ENCODE assay signal across 8 mouse cellular contexts in genomic region chr16:97961381-97962150, GRCm38 (mm10). TPM values are rescaled to one million over a fixed set of nuclear protein-coding genes. Genes with fewer than 3 reads are reported as not detected.
DNase-seq lines count a peak whose midpoint lies in the region; ATAC-seq lines count a peak whose summit lies in the region.

No protein-coding gene starts in this region.

- no peaks in the 10 kb centered on the region for H3K9me3 ChIP-seq in heart, embryonic 11.5 days (replicated peaks; ENCODE audit: control insufficient read depth, low read length)
- no peaks in the 10 kb centered on the region for H3K9me3 ChIP-seq in embryonic facial prominence, embryonic 11.5 days (replicated peaks; ENCODE audit: control insufficient read depth, low read length)
- no peaks in the 10 kb centered on the region for H3K9me3 ChIP-seq in hindbrain, embryonic 15.5 days
- no peaks in the 10 kb centered on the region for H3K9me3 ChIP-seq in midbrain, embryonic 10.5 days (replicated peaks)

- peaks cover 22% of the 10 kb centered on the region; the same call in 1 of the 2 replicates for H3K4me1 ChIP-seq in heart, embryonic 11.5 days (ENCODE audit: control insufficient read depth, insufficient read depth, low read length)
- no peaks in the 10 kb centered on the region for H3K4me1 ChIP-seq in embryonic facial prominence, embryonic 11.5 days (ENCODE audit: control insufficient read depth, insufficient read depth, low read length)
- H3K4me1 ChIP-seq in hindbrain, embryonic 15.5 days (replicated peaks): peaks cover 21% of the 10 kb centered on the region
- peaks cover 11% of the 10 kb centered on the region for H3K4me1 ChIP-seq in midbrain, embryonic 10.5 days

- H3K4me3 ChIP-seq in heart, embryonic 11.5 days (ENCODE audit: low read depth, low read length): peak overlapping the region; percentile 66
- H3K4me3 ChIP-seq in embryonic facial prominence, embryonic 11.5 days (ENCODE audit: low read depth, low read length): peak overlapping the region; percentile 81
- H3K4me3 ChIP-seq in hindbrain, embryonic 15.5 days: peak overlapping the region; percentile 80
- peak overlapping the region; percentile 90 for H3K4me3 ChIP-seq in midbrain, embryonic 10.5 days

- WGBS in heart, embryonic 11.5 days (ENCODE audit: insufficient replicate concordance): 8% methylated on average over 31 of the region's 36 CpGs
- WGBS in embryonic facial prominence, embryonic 11.5 days: 10% methylated on average over 36 of the region's 36 CpGs
- WGBS in hindbrain, embryonic 15.5 days: 8% methylated on average over 36 of the region's 36 CpGs
- 11% methylated on average over 36 of the region's 36 CpGs for WGBS in midbrain, embryonic 10.5 days

- H3K36me3 ChIP-seq in heart, embryonic 11.5 days (ENCODE audit: control insufficient read depth, insufficient read depth, low read length): no peaks in the 10 kb centered on the region
- no peaks in the 10 kb centered on the region for H3K36me3 ChIP-seq in embryonic facial prominence, embryonic 11.5 days (replicated peaks; ENCODE audit: control insufficient read depth, insufficient read depth, low read depth, low read length)
- peaks cover 2% of the 10 kb centered on the region for H3K36me3 ChIP-seq in hindbrain, embryonic 15.5 days
- H3K36me3 ChIP-seq in midbrain, embryonic 10.5 days: peaks cover 11% of the 10 kb centered on the region

- peak overlapping the region; percentile 96 for H3K27ac ChIP-seq in heart, embryonic 11.5 days (ENCODE audit: low read depth, low read length)
- H3K27ac ChIP-seq in embryonic facial prominence, embryonic 11.5 days (replicated peaks; ENCODE audit: low read depth, low read length): peak overlapping the region; percentile 88
- peak overlapping the region; percentile 99 for H3K27ac ChIP-seq in hindbrain, embryonic 15.5 days (replicated peaks)
- peak overlapping the region; percentile 95 for H3K27ac ChIP-seq in midbrain, embryonic 10.5 days (replicated peaks)

- peak; percentile 0; the same call in 1 of the 2 replicates for ATAC-seq in heart, embryonic 11.5 days (replicated peaks; ENCODE audit: insufficient number of reproducible peaks, low FRiP score, low TSS enrichment)
- peak; percentile 45 for ATAC-seq in embryonic facial prominence, embryonic 11.5 days (replicated peaks; ENCODE audit: insufficient number of reproducible peaks, low FRiP score, low TSS enrichment, low read depth)
- ATAC-seq in hindbrain, embryonic 15.5 days (ENCODE audit: low FRiP score, low read depth): peak; percentile 53
- ATAC-seq in granulocyte monocyte progenitor cell, adult 5-6 weeks (replicated peaks; ENCODE audit: poor library complexity, severe bottlenecking): no peak

- peak overlapping the region; percentile 77 for H3K4me2 ChIP-seq in heart, embryonic 11.5 days
- H3K4me2 ChIP-seq in embryonic facial prominence, embryonic 11.5 days (ENCODE audit: low read depth, low read length): peak overlapping the region; percentile 62
- peak overlapping the region; percentile 84 for H3K4me2 ChIP-seq in hindbrain, embryonic 15.5 days

- no peaks in the 10 kb centered on the region for H3K27me3 ChIP-seq in heart, embryonic 11.5 days (ENCODE audit: control insufficient read depth, insufficient read depth, low read length)
- no peaks in the 10 kb centered on the region for H3K27me3 ChIP-seq in embryonic facial prominence, embryonic 11.5 days (ENCODE audit: control insufficient read depth, insufficient read depth, low read length)
- H3K27me3 ChIP-seq in hindbrain, embryonic 15.5 days: no peaks in the 10 kb centered on the region
- no peaks in the 10 kb centered on the region for H3K27me3 ChIP-seq in midbrain, embryonic 10.5 days (ENCODE audit: low read depth, poor library complexity, severe bottlenecking)

- peak overlapping the region; percentile 82 for H3K9ac ChIP-seq in heart, embryonic 11.5 days (ENCODE audit: low read depth, low read length)
- H3K9ac ChIP-seq in embryonic facial prominence, embryonic 11.5 days (replicated peaks; ENCODE audit: low read length): peak overlapping the region; percentile 83
- H3K9ac ChIP-seq in hindbrain, embryonic 15.5 days: peak overlapping the region; percentile 74

- no peak for DNase-seq in heart, postnatal 4 days
- peak; percentile 50 for DNase-seq in CD4-positive, CD25-positive, alpha-beta regulatory T cell, adult 2 months (ENCODE audit: low read depth, low spot score)
- no peak for DNase-seq in embryonic facial prominence, embryonic 11.5 days (ENCODE audit: low spot score)
- DNase-seq in midbrain, embryonic 10.5 days (ENCODE audit: low spot score): peak; percentile 20
- DNase-seq in gastrocnemius, adult 8-10 months (ENCODE audit: low spot score in 2 of 2): no peak

RNA-seq across cellular contexts. Expression of gene C2cd2, which starts 0.8 kb away (rescaled TPM):
- 14.6 and 16.2 TPM in 2 replicates for polyA plus RNA-seq in heart, embryonic 11.5 days (2014; fragmentation: Nextera tagmentation; extraction: Ambion mirVana)
- 10 to 100 TPM; 20.6 to 21.4 TPM for total RNA-seq in heart, postnatal 4 days (2021)
- polyA plus RNA-seq in embryonic facial prominence, embryonic 11.5 days (2014; fragmentation: Nextera tagmentation; extraction: Ambion mirVana): 15.3 and 17.9 TPM in 2 replicates
- polyA plus RNA-seq in hindbrain, embryonic 15.5 days (2015; fragmentation: Nextera tagmentation; extraction: Ambion mirVana): 16.7 and 19.6 TPM in 2 replicates
- polyA plus RNA-seq in midbrain, embryonic 10.5 days (2016; fragmentation: Nextera tagmentation; extraction: Ambion mirVana): 15.6 and 15.8 TPM in 2 replicates
- 100 to 1,000 TPM; 186 to 243 (median 221) TPM for total RNA-seq in gastrocnemius, adult 8-10 months (2022)
- 10.5 and 13.9 TPM in 2 replicates for total RNA-seq in granulocyte monocyte progenitor cell, adult 5-6 weeks (2014; fragmentation: Nextera tagmentation)
- 14.7 and 20.5 TPM in 2 replicates for total RNA-seq in granulocyte monocyte progenitor cell, adult 5-6 weeks (2017)

RNA-seq across cellular contexts. Expression of gene Zbtb21, which starts 0.9 kb away (rescaled TPM):
- polyA plus RNA-seq in heart, embryonic 11.5 days (2014; fragmentation: Nextera tagmentation; extraction: Ambion mirVana): 10.4 and 11.2 TPM in 2 replicates
- 10 to 100 TPM; 17.1 to 18.2 TPM for total RNA-seq in heart, postnatal 4 days (2021)
- 13.5 and 14.2 TPM in 2 replicates for polyA plus RNA-seq in embryonic facial prominence, embryonic 11.5 days (2014; fragmentation: Nextera tagmentation; extraction: Ambion mirVana)
- polyA plus RNA-seq in hindbrain, embryonic 15.5 days (2015; fragmentation: Nextera tagmentation; extraction: Ambion mirVana): 10.0 and 12.7 TPM in 2 replicates
- polyA plus RNA-seq in midbrain, embryonic 10.5 days (2016; fragmentation: Nextera tagmentation; extraction: Ambion mirVana): 14.7 and 15.0 TPM in 2 replicates
- 10 to 100 TPM in 1 of 4 experiments, 1 to 10 TPM in 3; 6.7 to 10.5 (median 7.5) TPM for total RNA-seq in gastrocnemius, adult 8-10 months (2022)
- total RNA-seq in granulocyte monocyte progenitor cell, adult 5-6 weeks (2014; fragmentation: Nextera tagmentation): 9.5 and 11.3 TPM in 2 replicates
- total RNA-seq in granulocyte monocyte progenitor cell, adult 5-6 weeks (2017): 9.4 and 11.4 TPM in 2 replicates

RNA-seq across cellular contexts. Expression of gene B230307C23Rik, which starts 35.5 kb away (rescaled TPM):
- 14.8 and 24.6 TPM in 2 replicates for polyA plus RNA-seq in heart, embryonic 11.5 days (2014; fragmentation: Nextera tagmentation; extraction: Ambion mirVana)
- 10 to 100 TPM in 1 of 2 experiments, 1 to 10 TPM in 1; 8.1 to 13.2 TPM for total RNA-seq in heart, postnatal 4 days (2021)
- 23.4 and 29.2 TPM in 2 replicates for polyA plus RNA-seq in embryonic facial prominence, embryonic 11.5 days (2014; fragmentation: Nextera tagmentation; extraction: Ambion mirVana)
- polyA plus RNA-seq in hindbrain, embryonic 15.5 days (2015; fragmentation: Nextera tagmentation; extraction: Ambion mirVana): 17.8 and 21.2 TPM in 2 replicates
- polyA plus RNA-seq in midbrain, embryonic 10.5 days (2016; fragmentation: Nextera tagmentation; extraction: Ambion mirVana): 20.1 and 20.6 TPM in 2 replicates
- 1 to 10 TPM; 4.6 to 10.0 (median 8.4) TPM for total RNA-seq in gastrocnemius, adult 8-10 months (2022)
- total RNA-seq in granulocyte monocyte progenitor cell, adult 5-6 weeks (2014; fragmentation: Nextera tagmentation): 39.0 and 72.4 TPM in 2 replicates
- total RNA-seq in granulocyte monocyte progenitor cell, adult 5-6 weeks (2017): 28.9 and 68.4 TPM in 2 replicates

Comparison
In these comparisons a context has a peak if more than half of its experiments do, and no peak if none do; other contexts are left out.
1. DNase-seq: peak in CD4-positive, CD25-positive, alpha-beta regulatory T cell, adult 2 months (single experiment) and midbrain, embryonic 10.5 days (single experiment); none in heart, postnatal 4 days (single experiment), embryonic facial prominence, embryonic 11.5 days (single experiment) and gastrocnemius, adult 8-10 months (0 of 2).
2. Peak in every context shown above with its lines, with median percentiles within 50 percentile points of each other: H3K27ac ChIP-seq, H3K4me2 ChIP-seq, H3K4me3 ChIP-seq and H3K9ac ChIP-seq.